Mouse (Mus musculus): ENCODE measurements around the gene Ldlrap1.

GRCm38 (mm10) chr4:134760281-134760680, 7.5 kb downstream of the Ldlrap1 start:
- TF ChIP-seq CTCF (IDR thresholded peaks at IDR 0.05; ENCODE audit: low read depth) (no peak), EP300 (IDR thresholded peaks at IDR 0.05; ENCODE audit: low read depth) (no peak)

Measured in liver, postnatal 0 days (tissue).